1 mouse cellular context compared by ENCODE assay signal in the genomic region with DNA sequence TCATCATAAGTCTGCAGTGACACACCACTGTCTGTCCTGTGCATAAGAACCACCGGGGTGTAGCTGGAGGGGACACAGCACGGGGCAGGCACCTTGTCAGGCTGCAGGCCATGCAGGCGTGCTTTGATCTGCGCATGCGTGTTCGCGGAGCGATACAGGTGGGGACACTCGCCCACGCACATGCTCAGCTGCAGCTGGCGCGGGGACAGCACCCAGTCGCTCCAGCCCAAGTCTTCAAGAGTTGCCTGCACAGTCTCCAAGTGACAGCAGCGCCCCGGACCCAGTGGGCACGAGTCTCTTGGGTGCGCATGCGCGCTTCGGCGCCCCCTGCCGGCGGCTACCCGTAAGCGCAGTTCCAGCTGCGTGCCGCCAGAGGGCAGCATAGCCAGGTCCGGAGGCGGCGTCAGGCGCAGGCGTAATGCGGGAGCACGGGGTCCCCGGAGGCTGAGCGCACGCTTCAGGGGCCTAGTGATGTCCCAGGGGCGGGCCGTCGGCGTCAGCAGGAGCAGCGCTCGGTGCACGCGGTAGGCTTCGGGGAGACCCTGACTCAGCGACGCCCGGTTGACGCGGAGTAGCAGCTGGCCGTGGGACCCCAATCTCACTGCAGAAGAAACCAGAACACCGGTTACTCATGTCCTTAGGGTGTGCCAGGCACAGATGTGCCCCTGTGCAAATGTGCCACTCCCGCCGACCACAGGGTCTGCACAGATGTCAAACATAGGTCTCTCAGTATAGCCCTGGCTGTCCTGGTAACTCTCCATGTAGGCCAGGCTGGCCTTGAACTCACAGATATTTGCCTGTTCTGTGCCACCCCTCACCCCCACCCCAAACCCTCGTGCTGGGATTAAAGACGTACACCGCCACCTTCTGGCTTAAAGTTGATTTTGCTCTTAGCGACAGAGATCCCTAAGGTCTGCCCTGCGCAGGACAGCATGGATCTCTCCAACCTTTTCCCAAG.
TF ChIP-seq lines count a peak whose summit lies in the region.

No protein-coding gene starts in this region.

TF ChIP-seq in CH12.LX, 34 proteins besides CTCF, POLR2A, EP300 and RAD21:
- TF ChIP-seq ZKSCAN1 (IDR thresholded peaks at IDR 0.05; ENCODE audit: borderline replicate concordance, low read depth, low read length) (no peak), UBTF (IDR thresholded peaks at IDR 0.05; ENCODE audit: low read depth, low read length) (no peak), ZNF384 (IDR thresholded peaks at IDR 0.05; ENCODE audit: low read depth, low read length) (no peak), BHLHE40 (IDR thresholded peaks at IDR 0.05; ENCODE audit: low read depth, low read length) (peak; percentile 90), JUND (conservative IDR thresholded peaks at IDR 0.05; ENCODE audit: low read depth, low read length) (no peak; the same call in 1 of the 2 replicates), ETS1 (conservative IDR thresholded peaks at IDR 0.05; ENCODE audit: low read depth, low read length) (peak; percentile 64), NELFE (IDR thresholded peaks at IDR 0.05; ENCODE audit: low read depth, low read length) (peak; percentile 99), GABPA (IDR thresholded peaks at IDR 0.05; ENCODE audit: insufficient replicate concordance, low read depth, low read length) (no peak), HCFC1 (IDR thresholded peaks at IDR 0.05; ENCODE audit: low read depth, low read length) (peak; percentile 69; the same call in 1 of the 2 replicates), ZMIZ1 (IDR thresholded peaks at IDR 0.05; ENCODE audit: low read depth, low read length) (0 out of 2 replicates have a peak, but pooled peaks have one; percentile 36), RCOR1 (conservative IDR thresholded peaks at IDR 0.05; ENCODE audit: low read depth, low read length) (no peak), MXI1 (IDR thresholded peaks at IDR 0.05; ENCODE audit: low read depth, low read length) (peak; percentile 76), NRF1 (IDR thresholded peaks at IDR 0.05; ENCODE audit: low read depth, low read length) (peak; percentile 94), SMC3 (IDR thresholded peaks at IDR 0.05; ENCODE audit: low read depth, low read length) (peak; percentile 97), MYC (IDR thresholded peaks at IDR 0.05; ENCODE audit: low read depth, low read length) (peak; percentile 87), MEF2A (IDR thresholded peaks at IDR 0.05; ENCODE audit: borderline replicate concordance, low read depth, low read length) (peak; percentile 84), MAX (IDR thresholded peaks at IDR 0.05; ENCODE audit: low read length) (peak; percentile 93), MAZ (IDR thresholded peaks at IDR 0.05; ENCODE audit: low read depth, low read length) (peak; percentile 77), KAT2A (IDR thresholded peaks at IDR 0.05; ENCODE audit: insufficient replicate concordance, low read length) (peak; percentile 55; the same call in 1 of the 2 replicates), ELF1 (IDR thresholded peaks at IDR 0.05; ENCODE audit: low read depth, low read length) (peak; percentile 65), SIN3A (IDR thresholded peaks at IDR 0.05; ENCODE audit: low read length) (peak; percentile 90), POLR2AphosphoS2 (IDR thresholded peaks at IDR 0.05; ENCODE audit: low read depth, low read length) (no peak), JUN (IDR thresholded peaks at IDR 0.05; ENCODE audit: insufficient read depth, low read depth, low read length) (no peak), E2F4 (IDR thresholded peaks at IDR 0.05; ENCODE audit: insufficient replicate concordance, low read depth, low read length) (no peak), IRF4 (IDR thresholded peaks at IDR 0.05; ENCODE audit: low read depth, low read length) (peak; percentile 72; the same call in 1 of the 2 replicates), TCF12 (IDR thresholded peaks at IDR 0.05; ENCODE audit: low read depth, low read length) (peak; percentile 86)
